Mouse (Mus musculus): ENCODE results near the gene Ttc6. TPM values are rescaled to one million over a fixed set of nuclear protein-coding genes. Genes with fewer than 3 reads are reported as not detected.

Ttc6 gene
- total RNA-seq (2014; fragmentation: Nextera tagmentation), result not detected in 2 replicates
- 0.06 and 0.33 TPM in 2 replicates for total RNA-seq (2017)
- 0.12 and 0.28 TPM in 2 replicates for polyA plus RNA-seq (2012)

- TF ChIP-seq POLR2AphosphoS5 (IDR thresholded peaks at IDR 0.05; ENCODE audit: insufficient replicate concordance, low read depth, low read length) (no peak), TAL1 (conservative IDR thresholded peaks at IDR 0.05; ENCODE audit: low read depth, low read length) (no peak)
- Histone ChIP-seq H3K9me3 (replicated peaks) (no peaks in the 10 kb centered on the region), H3K4me1 (ENCODE audit: insufficient read depth, low read depth, low read length) (no peaks in the 10 kb centered on the region), H3K4me3 (ENCODE audit: low read depth, low read length) (no peak within 1 kb of the TSS), H3K36me3 (replicated peaks) (no peaks in the 10 kb centered on the region), H3K27me3 (ENCODE audit: insufficient read depth, low read length) (peaks cover 15% of the 10 kb centered on the region)
- DNase-seq (ENCODE audit: low spot score) (no peak), ATAC-seq (ENCODE audit: extremely low read depth, insufficient number of reproducible peaks, low FRiP score, poor library complexity, severe bottlenecking) (no peak)
Measured at GRCm38 (mm10) chr12:57563909-57564308, at the start of gene Ttc6. Ttc6 (plus strand) TSS chr12:57564113.

DNA sequence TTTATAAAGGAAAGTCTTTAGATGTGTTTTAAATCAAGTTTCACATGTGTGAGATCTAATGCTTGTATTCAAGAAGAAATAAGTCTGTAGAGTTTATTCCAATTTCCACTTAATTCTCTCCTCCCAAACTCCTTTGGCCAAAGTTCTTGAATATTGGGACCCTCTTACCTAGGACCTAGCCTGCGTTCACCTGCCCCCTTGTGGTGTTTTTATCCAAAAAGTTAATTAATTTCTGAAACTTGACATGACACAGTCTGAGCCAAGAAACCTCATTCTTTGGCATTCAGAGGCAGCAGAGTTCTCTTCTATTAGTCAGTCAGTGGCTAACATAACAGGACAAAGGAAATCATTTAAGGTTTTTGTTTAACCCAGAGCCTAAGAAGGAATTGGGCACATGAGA is 49.4 kb upstream of the Ttc6 start:
- H3K9me3 ChIP-seq (replicated peaks), result no peaks in the 10 kb centered on the region
- DNase-seq (ENCODE audit: low spot score) (no peak), ATAC-seq (ENCODE audit: extremely low read depth, insufficient number of reproducible peaks, low FRiP score, poor library complexity, severe bottlenecking) (no peak)

DNA sequence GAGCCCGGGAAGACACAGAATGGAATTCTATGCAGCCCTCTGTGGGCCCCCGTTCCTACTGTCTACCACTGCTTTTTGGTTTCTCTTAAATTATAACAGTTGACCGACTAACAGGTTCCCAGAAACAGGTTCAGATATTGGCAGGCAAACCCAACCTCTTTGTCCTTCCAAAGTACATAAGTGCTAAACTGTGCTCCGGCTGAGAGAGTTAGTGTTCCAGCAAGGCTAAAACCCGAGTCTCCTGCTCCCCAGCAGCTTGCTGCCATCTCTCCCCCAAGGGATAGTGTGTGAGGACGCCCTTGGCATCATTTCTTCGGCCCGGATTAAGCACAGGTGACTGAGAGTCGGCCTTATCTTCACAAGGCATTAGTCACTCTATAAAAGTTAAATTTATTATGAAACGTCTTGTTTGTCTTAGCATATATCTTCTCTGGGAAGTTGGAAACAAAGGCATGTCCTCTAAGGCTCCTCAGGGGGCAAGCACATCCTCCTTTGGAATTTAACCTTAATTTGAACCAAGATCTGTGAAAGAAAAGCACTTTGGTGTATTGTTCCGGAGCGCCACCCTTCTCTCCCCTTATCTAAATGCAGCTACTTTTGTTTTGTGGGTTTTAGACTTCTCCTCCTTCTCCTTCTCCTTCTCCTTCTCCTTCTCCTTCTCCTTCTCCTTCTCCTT is 48.1 kb upstream of the Ttc6 start:
- Histone ChIP-seq H3K4me3 (ENCODE audit: low read depth, low read length) (no peak overlapping the region), H3K27me3 (ENCODE audit: insufficient read depth, low read length) (peaks cover 19% of the 10 kb centered on the region), H3K36me3 (replicated peaks) (no peaks in the 10 kb centered on the region), H3K9me3 (replicated peaks) (no peaks in the 10 kb centered on the region), H3K4me1 (ENCODE audit: insufficient read depth, low read depth, low read length) (no peaks in the 10 kb centered on the region)
- TF ChIP-seq GATA1 (IDR thresholded peaks at IDR 0.05; ENCODE audit: borderline replicate concordance, low read length) (no peak), TAL1 (conservative IDR thresholded peaks at IDR 0.05; ENCODE audit: low read depth, low read length) (no peak), CTCF (IDR thresholded peaks at IDR 0.05; ENCODE audit: low read depth, low read length) (no peak), GATA2 (IDR thresholded peaks at IDR 0.05; ENCODE audit: borderline replicate concordance, low read depth, low read length) (no peak), POLR2AphosphoS5 (IDR thresholded peaks at IDR 0.05; ENCODE audit: insufficient replicate concordance, low read depth, low read length) (no peak)
- no peak for DNase-seq (ENCODE audit: low spot score)
- no peak for ATAC-seq (ENCODE audit: extremely low read depth, insufficient number of reproducible peaks, low FRiP score, poor library complexity, severe bottlenecking)

More for the DNA sequence above, 49.4 kb upstream of the Ttc6 start:
- Histone ChIP-seq H3K36me3 (replicated peaks) (no peaks in the 10 kb centered on the region), H3K27me3 (ENCODE audit: insufficient read depth, low read length) (peaks cover 15% of the 10 kb centered on the region), H3K4me3 (ENCODE audit: low read depth, low read length) (no peak overlapping the region), H3K4me1 (ENCODE audit: insufficient read depth, low read depth, low read length) (no peaks in the 10 kb centered on the region)
- no peak for TF ChIP-seq GATA1 (IDR thresholded peaks at IDR 0.05; ENCODE audit: borderline replicate concordance, low read length)
- no peak for TF ChIP-seq TAL1 (conservative IDR thresholded peaks at IDR 0.05; ENCODE audit: low read depth, low read length)
- TF ChIP-seq GATA2 (IDR thresholded peaks at IDR 0.05; ENCODE audit: borderline replicate concordance, low read depth, low read length), result no peak
- no peak for TF ChIP-seq CTCF (IDR thresholded peaks at IDR 0.05; ENCODE audit: low read depth, low read length)
- TF ChIP-seq POLR2AphosphoS5 (IDR thresholded peaks at IDR 0.05; ENCODE audit: insufficient replicate concordance, low read depth, low read length), result no peak

- ATAC-seq (ENCODE audit: extremely low read depth, insufficient number of reproducible peaks, low FRiP score, poor library complexity, severe bottlenecking) (no peak), DNase-seq (ENCODE audit: low spot score) (no peak)
- no peak for TF ChIP-seq CTCF (IDR thresholded peaks at IDR 0.05; ENCODE audit: low read depth, low read length)
- no peak for TF ChIP-seq GATA1 (IDR thresholded peaks at IDR 0.05; ENCODE audit: borderline replicate concordance, low read length)
- TF ChIP-seq GATA2 (IDR thresholded peaks at IDR 0.05; ENCODE audit: borderline replicate concordance, low read depth, low read length), result no peak
- TF ChIP-seq POLR2AphosphoS5 (IDR thresholded peaks at IDR 0.05; ENCODE audit: insufficient replicate concordance, low read depth, low read length), result no peak
- TF ChIP-seq TAL1 (conservative IDR thresholded peaks at IDR 0.05; ENCODE audit: low read depth, low read length), result no peak
- peaks cover 12% of the 10 kb centered on the region for H3K27me3 ChIP-seq (ENCODE audit: insufficient read depth, low read length)
- H3K4me1 ChIP-seq (ENCODE audit: insufficient read depth, low read depth, low read length), result no peaks in the 10 kb centered on the region
- H3K9me3 ChIP-seq (replicated peaks), result no peaks in the 10 kb centered on the region
- H3K36me3 ChIP-seq (replicated peaks), result no peaks in the 10 kb centered on the region
- H3K4me3 ChIP-seq (ENCODE audit: low read depth, low read length), result no peak overlapping the region
Measured at GRCm38 (mm10) chr12:57528335-57528734, 35.6 kb upstream of the Ttc6 start.

- Histone ChIP-seq H3K4me3 (ENCODE audit: low read depth, low read length) (no peak overlapping the region), H3K4me1 (ENCODE audit: insufficient read depth, low read depth, low read length) (no peaks in the 10 kb centered on the region), H3K36me3 (replicated peaks) (no peaks in the 10 kb centered on the region), H3K27me3 (ENCODE audit: insufficient read depth, low read length) (peaks cover 29% of the 10 kb centered on the region), H3K9me3 (replicated peaks) (no peaks in the 10 kb centered on the region)
- TF ChIP-seq TAL1 (conservative IDR thresholded peaks at IDR 0.05; ENCODE audit: low read depth, low read length) (no peak), GATA1 (IDR thresholded peaks at IDR 0.05; ENCODE audit: borderline replicate concordance, low read length) (no peak), GATA2 (IDR thresholded peaks at IDR 0.05; ENCODE audit: borderline replicate concordance, low read depth, low read length) (no peak), POLR2AphosphoS5 (IDR thresholded peaks at IDR 0.05; ENCODE audit: insufficient replicate concordance, low read depth, low read length) (no peak), CTCF (IDR thresholded peaks at IDR 0.05; ENCODE audit: low read depth, low read length) (no peak)
- DNase-seq (ENCODE audit: low spot score) (no peak), ATAC-seq (ENCODE audit: extremely low read depth, insufficient number of reproducible peaks, low FRiP score, poor library complexity, severe bottlenecking) (no peak)
Measured at GRCm38 (mm10) chr12:57530474-57530873, 33.4 kb upstream of the Ttc6 start.

DNA sequence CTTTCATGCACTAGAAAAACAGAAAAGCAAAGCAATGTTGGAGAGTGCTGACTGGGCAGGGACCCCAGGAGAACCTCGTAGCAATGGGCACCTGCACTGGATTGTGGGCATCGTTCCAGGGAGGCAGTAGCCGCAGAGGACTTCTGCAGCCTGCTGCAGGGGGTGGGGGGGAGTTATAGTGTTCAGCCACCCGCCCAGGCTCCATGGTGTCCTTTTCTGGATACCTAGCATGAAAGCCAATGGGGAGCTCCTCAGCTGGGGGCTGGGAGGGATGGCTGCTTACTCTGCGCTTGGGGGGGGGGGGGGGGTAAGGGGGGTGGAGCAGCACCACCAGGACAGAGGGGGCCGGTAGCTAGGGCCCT is 29.4 kb upstream of the Ttc6 start:
- Histone ChIP-seq H3K36me3 (replicated peaks) (no peaks in the 10 kb centered on the region), H3K4me3 (ENCODE audit: low read depth, low read length) (no peak overlapping the region), H3K4me1 (ENCODE audit: insufficient read depth, low read depth, low read length) (peaks cover 13% of the 10 kb centered on the region), H3K27me3 (ENCODE audit: insufficient read depth, low read length) (peaks cover 63% of the 10 kb centered on the region), H3K9me3 (replicated peaks) (no peaks in the 10 kb centered on the region)
- no peak for TF ChIP-seq POLR2AphosphoS5 (IDR thresholded peaks at IDR 0.05; ENCODE audit: insufficient replicate concordance, low read depth, low read length)
- ATAC-seq (ENCODE audit: extremely low read depth, insufficient number of reproducible peaks, low FRiP score, poor library complexity, severe bottlenecking) (no peak), DNase-seq (ENCODE audit: low spot score) (no peak)

Data from G1E (cell line).